Mouse (Mus musculus): ENCODE measurements at regions not wholly inside any gene's neighbourhood (a gene's known extent, or its start where the extent isn't known, plus 50 kb on each side); places are given as distances from the start of the nearest gene placed in this dataset.

- TF ChIP-seq ZMIZ1 (IDR thresholded peaks at IDR 0.05; ENCODE audit: low read depth, low read length) (no peak), ZKSCAN1 (IDR thresholded peaks at IDR 0.05; ENCODE audit: low read depth, low read length) (no peak), BHLHE40 (IDR thresholded peaks at IDR 0.05; ENCODE audit: borderline replicate concordance, low read depth, low read length) (no peak)
- no peaks in the 10 kb centered on the region for H3K9me3 ChIP-seq (replicated peaks; ENCODE audit: insufficient read depth, low read length)
- no peaks in the 10 kb centered on the region for H3K36me3 ChIP-seq (ENCODE audit: control insufficient read depth in 1 of 2, insufficient read depth in 2 of 2, low read length in 2 of 2)
- no peak overlapping the region for H3K4me3 ChIP-seq (ENCODE audit: control insufficient read depth in 1 of 2, insufficient read depth in 1 of 2, low read depth in 2 of 2, low read length in 2 of 2)
- H3K27ac ChIP-seq (ENCODE audit: control insufficient read depth, low read depth, low read length), result no peak overlapping the region
- H3K9ac ChIP-seq (ENCODE audit: control insufficient read depth, low read depth, low read length, poor library complexity, severe bottlenecking), result no peak overlapping the region
- no peaks in the 10 kb centered on the region for H3K27me3 ChIP-seq (ENCODE audit: control insufficient read depth in 1 of 2, insufficient read depth in 2 of 2, low read length in 2 of 2)
- DNase-seq (ENCODE audit: low read depth, low spot score), result no peak
- no peaks in the 10 kb centered on the region for H3K4me1 ChIP-seq (ENCODE audit: control insufficient read depth in 1 of 2, insufficient read depth in 2 of 2, low read length in 2 of 2)
- no peaks in the 10 kb centered on the region for H3K79me2 ChIP-seq (ENCODE audit: control insufficient read depth, insufficient read depth, low read length, poor library complexity)
These were observed 64.5 kb downstream of the Tmem30b start for GRCm38 (mm10) chr12:73481705-73482104.

GRCm38 (mm10) chr12:73481165-73481564, 65.0 kb downstream of the Tmem30b start:
- TF ChIP-seq BHLHE40 (IDR thresholded peaks at IDR 0.05; ENCODE audit: borderline replicate concordance, low read depth, low read length) (no peak), MYC (IDR thresholded peaks at IDR 0.05; ENCODE audit: low read depth, low read length) (no peak)
- no peaks in the 10 kb centered on the region for H3K9me3 ChIP-seq (replicated peaks; ENCODE audit: insufficient read depth, low read length)
- H3K4me1 ChIP-seq (ENCODE audit: control insufficient read depth in 1 of 2, insufficient read depth in 2 of 2, low read length in 2 of 2), result no peaks in the 10 kb centered on the region
- H3K27me3 ChIP-seq (ENCODE audit: control insufficient read depth in 1 of 2, insufficient read depth in 2 of 2, low read length in 2 of 2), result no peaks in the 10 kb centered on the region
- H3K9ac ChIP-seq (ENCODE audit: control insufficient read depth, low read depth, low read length, poor library complexity, severe bottlenecking), result no peak overlapping the region
- no peak overlapping the region for H3K4me3 ChIP-seq (ENCODE audit: control insufficient read depth in 1 of 2, insufficient read depth in 1 of 2, low read depth in 2 of 2, low read length in 2 of 2)
- DNase-seq (ENCODE audit: low read depth, low spot score), result no peak
- no peak overlapping the region for H3K27ac ChIP-seq (ENCODE audit: control insufficient read depth, low read depth, low read length)
- H3K36me3 ChIP-seq (ENCODE audit: control insufficient read depth in 1 of 2, insufficient read depth in 2 of 2, low read length in 2 of 2), result no peaks in the 10 kb centered on the region
- H3K79me2 ChIP-seq (ENCODE audit: control insufficient read depth, insufficient read depth, low read length, poor library complexity), result no peaks in the 10 kb centered on the region

DNA sequence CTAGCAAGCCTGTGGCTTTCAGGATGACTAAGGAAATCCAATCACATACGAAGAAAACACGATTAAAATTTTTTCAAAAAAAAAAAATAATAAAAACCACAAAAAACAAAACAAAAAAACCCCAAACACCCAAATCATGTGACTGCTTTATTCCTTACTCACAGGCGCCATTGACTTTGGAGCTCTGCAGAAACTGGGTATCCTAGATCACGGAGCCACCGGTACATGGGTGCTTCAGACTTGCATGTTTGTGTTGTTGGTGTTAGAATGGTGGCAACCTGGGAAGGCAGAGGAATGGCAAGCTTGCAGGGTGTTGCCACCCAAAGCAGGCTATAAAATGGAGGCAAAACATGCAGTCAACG, 65.6 kb downstream of the Tmem30b start:
- Histone ChIP-seq H3K4me3 (ENCODE audit: control insufficient read depth in 1 of 2, insufficient read depth in 1 of 2, low read depth in 2 of 2, low read length in 2 of 2) (no peak overlapping the region), H3K27me3 (ENCODE audit: control insufficient read depth in 1 of 2, insufficient read depth in 2 of 2, low read length in 2 of 2) (no peaks in the 10 kb centered on the region), H3K27ac (ENCODE audit: control insufficient read depth, low read depth, low read length) (no peak overlapping the region), H3K36me3 (ENCODE audit: control insufficient read depth in 1 of 2, insufficient read depth in 2 of 2, low read length in 2 of 2) (no peaks in the 10 kb centered on the region), H3K79me2 (ENCODE audit: control insufficient read depth, insufficient read depth, low read length, poor library complexity) (no peaks in the 10 kb centered on the region), H3K9me3 (replicated peaks; ENCODE audit: insufficient read depth, low read length) (no peaks in the 10 kb centered on the region), H3K4me1 (ENCODE audit: control insufficient read depth in 1 of 2, insufficient read depth in 2 of 2, low read length in 2 of 2) (no peaks in the 10 kb centered on the region), H3K9ac (ENCODE audit: control insufficient read depth, low read depth, low read length, poor library complexity, severe bottlenecking) (no peak overlapping the region)
- no peak for DNase-seq (ENCODE audit: low read depth, low spot score)
- TF ChIP-seq ZC3H11A (IDR thresholded peaks at IDR 0.05; ENCODE audit: low read depth, low read length), result no peak
- no peak for TF ChIP-seq MAFK (IDR thresholded peaks at IDR 0.05; ENCODE audit: borderline replicate concordance, low read depth, low read length)
- TF ChIP-seq POLR2AphosphoS2 (IDR thresholded peaks at IDR 0.05; ENCODE audit: low read length), result no peak
- no peak for TF ChIP-seq POLR2AphosphoS5 (IDR thresholded peaks at IDR 0.05; ENCODE audit: borderline replicate concordance, low read depth, low read length)
- TF ChIP-seq GATA1 (IDR thresholded peaks at IDR 0.05; ENCODE audit: low read depth, low read length), result no peak
- TF ChIP-seq ETS1 (IDR thresholded peaks at IDR 0.05; ENCODE audit: low read depth, low read length), result no peak
- no peak for TF ChIP-seq BHLHE40 (IDR thresholded peaks at IDR 0.05; ENCODE audit: borderline replicate concordance, low read depth, low read length)
- TF ChIP-seq E2F4 (IDR thresholded peaks at IDR 0.05; ENCODE audit: borderline replicate concordance, low read depth, low read length), result no peak
- TF ChIP-seq USF1 (IDR thresholded peaks at IDR 0.05; ENCODE audit: low read depth, low read length), result no peak
- no peak for TF ChIP-seq TCF12 (IDR thresholded peaks at IDR 0.05; ENCODE audit: low read depth, low read length)
- TF ChIP-seq MYC (IDR thresholded peaks at IDR 0.05; ENCODE audit: low read depth, low read length), result no peak
- TF ChIP-seq RCOR1 (IDR thresholded peaks at IDR 0.05; ENCODE audit: low read depth, low read length), result no peak

Data from MEL (cell line).